Mouse (Mus musculus) effector memory CD4-positive, alpha-beta T cell, adult 5 months (primary cell): ENCODE measurements around the gene Lbx1. TPM values are rescaled to one million over a fixed set of nuclear protein-coding genes. Genes with fewer than 3 reads are reported as not detected.

ENCODE experiments used
- polyA plus RNA-seq: library from polyadenylated mRNA; unstranded; fragments of 100-300 nt; shearing (Covaris generic); gene quantifications from one replicate; pipeline ENCODE4 v1.2.1, GENCODE M21; 2017

Lbx1 gene
- polyA plus RNA-seq: not detected

GRCm38 (mm10) chr19:45235766-45236362 is at the start of gene Lbx1:
TSS of gene Lbx1 (minus strand) at chr19:45235812.

Other genes with a start within 250 kb of the Lbx1 start
- not detected for gene Sema4g, start 246.7 kb downstream of the Lbx1 start, polyA plus RNA-seq
- gene Twnk, start 230.1 kb downstream of the Lbx1 start, polyA plus RNA-seq: 7.0 TPM
- gene Mrpl43, start 229.4 kb downstream of the Lbx1 start, polyA plus RNA-seq: 31.6 TPM
- gene Lzts2, start 221.4 kb downstream of the Lbx1 start, polyA plus RNA-seq: 3.9 TPM
- not detected for gene Pdzd7, start 190.1 kb downstream of the Lbx1 start, polyA plus RNA-seq
- 52.3 TPM for gene Sfxn3, start 188.3 kb downstream of the Lbx1 start, polyA plus RNA-seq
- gene Kazald1, start 160.6 kb downstream of the Lbx1 start, polyA plus RNA-seq: 0.36 TPM
- gene Tlx1, start 85.1 kb downstream of the Lbx1 start, polyA plus RNA-seq: not detected
- 22.5 TPM for gene Btrc, start 127.9 kb upstream of the Lbx1 start, polyA plus RNA-seq